Mouse (Mus musculus): ENCODE results near the gene Pum1. TPM values are rescaled to one million over a fixed set of nuclear protein-coding genes. Genes with fewer than 3 reads are reported as not detected.
A peak's percentile ranks its signal among the peaks of the same experiment; 100 is the strongest.

Gene Pum1
- polyA plus RNA-seq, 1 experiment from 2014 or later = 59.3 TPM

DNA sequence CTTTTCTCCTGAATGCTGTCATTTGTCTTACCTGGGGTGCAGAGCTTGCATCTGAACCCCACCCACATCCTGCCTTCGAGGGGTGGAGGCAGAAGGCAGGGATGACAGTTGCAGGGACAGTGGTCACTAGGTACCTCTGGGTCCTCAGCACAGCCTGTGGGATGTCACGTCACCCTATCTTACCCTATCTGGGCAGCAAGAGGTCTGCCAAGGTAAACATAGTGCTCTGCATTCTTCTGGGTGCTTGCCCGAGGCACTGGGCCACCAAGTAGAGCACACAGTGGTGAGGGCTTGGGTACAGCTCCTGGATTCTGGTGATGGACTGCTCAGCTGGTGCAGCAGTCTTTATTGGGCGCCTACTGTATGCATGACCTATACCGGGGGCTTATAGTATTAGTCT, 136.5 kb downstream of the Pum1 start:
- Histone ChIP-seq H3K4me2 (ENCODE audit: low read length) (no peak overlapping the region), H3K4me1 (ENCODE audit: control insufficient read depth in 2 of 2, insufficient read depth in 2 of 2, low read length in 2 of 2) (peaks cover 53 to 58% of the 10 kb centered on the region in 2 experiments), H3K36me3 (ENCODE audit: control insufficient read depth, insufficient read depth, low read length) (no peaks in the 10 kb centered on the region), H3K27me3 (ENCODE audit: control insufficient read depth, insufficient read depth, low read length) (no peaks in the 10 kb centered on the region), H3K9ac (ENCODE audit: low read length) (no peak overlapping the region), H3K4me3 (ENCODE audit: control insufficient read depth in 1 of 2, insufficient read depth in 1 of 2, low read depth in 1 of 2, low read length in 2 of 2) (no peak overlapping the region), H3K9me3 (ENCODE audit: control insufficient read depth, low read length) (no peaks in the 10 kb centered on the region), H3K27ac (replicated peaks in 1 of 2; ENCODE audit: control insufficient read depth in 1 of 2, insufficient read depth in 1 of 2, low read depth in 2 of 2, low read length in 2 of 2) (no peak overlapping the region)
- 56% methylated on average over 5 of the region's 5 CpGs for WGBS
- ATAC-seq (ENCODE audit: insufficient number of reproducible peaks, insufficient read depth, low FRiP score, low read depth) = no peak

DNA sequence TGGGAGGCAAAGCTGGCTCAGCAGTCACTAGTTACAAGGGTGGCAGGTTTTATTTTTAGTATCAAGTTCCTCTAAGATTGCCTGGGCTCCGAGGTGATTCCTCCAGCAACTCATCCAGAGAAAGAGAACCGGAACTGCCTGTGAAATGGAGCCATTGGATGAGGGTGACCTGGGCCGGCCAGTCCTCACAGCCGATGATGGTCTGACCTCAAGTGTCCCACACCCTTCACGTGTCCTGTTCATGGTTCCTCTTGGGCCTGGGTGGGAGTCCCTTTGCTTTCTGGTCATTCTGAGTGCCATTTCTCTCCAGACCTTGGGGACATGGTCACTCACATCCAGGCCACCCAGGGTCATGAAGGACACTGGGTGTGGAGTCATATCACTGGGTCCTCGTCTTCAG, 137.0 kb downstream of the Pum1 start:
- Histone ChIP-seq H3K9ac (ENCODE audit: low read length) (no peak overlapping the region), H3K4me1 (ENCODE audit: control insufficient read depth in 2 of 2, insufficient read depth in 2 of 2, low read length in 2 of 2) (peaks cover 55 to 60% of the 10 kb centered on the region in 2 experiments), H3K36me3 (ENCODE audit: control insufficient read depth, insufficient read depth, low read length) (no peaks in the 10 kb centered on the region), H3K4me3 (ENCODE audit: control insufficient read depth in 1 of 2, insufficient read depth in 1 of 2, low read depth in 1 of 2, low read length in 2 of 2) (no peak overlapping the region), H3K27me3 (ENCODE audit: control insufficient read depth, insufficient read depth, low read length) (no peaks in the 10 kb centered on the region), H3K27ac (replicated peaks in 1 of 2; ENCODE audit: control insufficient read depth in 1 of 2, insufficient read depth in 1 of 2, low read depth in 2 of 2, low read length in 2 of 2) (no peak overlapping the region), H3K4me2 (ENCODE audit: low read length) (no peak overlapping the region), H3K9me3 (ENCODE audit: control insufficient read depth, low read length) (no peaks in the 10 kb centered on the region)
- WGBS = 70% methylated on average over 6 of the region's 6 CpGs
- no peak for ATAC-seq (ENCODE audit: insufficient number of reproducible peaks, insufficient read depth, low FRiP score, low read depth)

DNA sequence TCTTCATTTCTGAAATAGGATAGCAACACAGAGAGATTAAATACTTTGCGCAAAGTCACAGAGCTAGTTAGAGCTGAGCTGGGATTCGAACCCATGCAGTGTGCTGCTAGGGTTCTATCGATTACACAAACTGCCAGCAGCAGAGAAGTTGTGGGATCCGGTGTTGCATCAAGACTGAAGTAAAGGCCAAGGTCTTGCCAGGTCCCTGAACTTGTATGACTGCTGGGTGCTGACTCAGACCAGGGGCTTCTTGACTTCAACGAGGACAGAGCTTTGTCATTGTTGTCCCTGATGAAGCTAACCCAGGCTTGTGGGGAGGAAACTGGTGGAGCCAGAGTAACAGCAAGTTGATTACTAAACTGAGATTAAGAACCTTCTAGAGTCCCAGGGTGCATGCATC, 138.1 kb downstream of the Pum1 start:
- Histone ChIP-seq H3K4me1 (ENCODE audit: control insufficient read depth in 2 of 2, insufficient read depth in 2 of 2, low read length in 2 of 2) (peaks cover 55 to 65% of the 10 kb centered on the region in 2 experiments), H3K27me3 (ENCODE audit: control insufficient read depth, insufficient read depth, low read length) (no peaks in the 10 kb centered on the region), H3K9ac (ENCODE audit: low read length) (no peak overlapping the region), H3K4me3 (ENCODE audit: control insufficient read depth in 1 of 2, insufficient read depth in 1 of 2, low read depth in 1 of 2, low read length in 2 of 2) (no peak overlapping the region), H3K36me3 (ENCODE audit: control insufficient read depth, insufficient read depth, low read length) (0 out of 2 replicates have a peak, but pooled peaks cover 3% of the 10 kb centered on the region), H3K27ac (replicated peaks in 1 of 2; ENCODE audit: control insufficient read depth in 1 of 2, insufficient read depth in 1 of 2, low read depth in 2 of 2, low read length in 2 of 2) (peak overlapping the region in 1 of 2 experiments; percentile 63; a peak in 1 of 4 replicates), H3K9me3 (ENCODE audit: control insufficient read depth, low read length) (no peaks in the 10 kb centered on the region), H3K4me2 (ENCODE audit: low read length) (no peak overlapping the region)
- ATAC-seq (ENCODE audit: insufficient number of reproducible peaks, insufficient read depth, low FRiP score, low read depth) = no peak
- WGBS = 86% methylated on average over 5 of the region's 5 CpGs

DNA sequence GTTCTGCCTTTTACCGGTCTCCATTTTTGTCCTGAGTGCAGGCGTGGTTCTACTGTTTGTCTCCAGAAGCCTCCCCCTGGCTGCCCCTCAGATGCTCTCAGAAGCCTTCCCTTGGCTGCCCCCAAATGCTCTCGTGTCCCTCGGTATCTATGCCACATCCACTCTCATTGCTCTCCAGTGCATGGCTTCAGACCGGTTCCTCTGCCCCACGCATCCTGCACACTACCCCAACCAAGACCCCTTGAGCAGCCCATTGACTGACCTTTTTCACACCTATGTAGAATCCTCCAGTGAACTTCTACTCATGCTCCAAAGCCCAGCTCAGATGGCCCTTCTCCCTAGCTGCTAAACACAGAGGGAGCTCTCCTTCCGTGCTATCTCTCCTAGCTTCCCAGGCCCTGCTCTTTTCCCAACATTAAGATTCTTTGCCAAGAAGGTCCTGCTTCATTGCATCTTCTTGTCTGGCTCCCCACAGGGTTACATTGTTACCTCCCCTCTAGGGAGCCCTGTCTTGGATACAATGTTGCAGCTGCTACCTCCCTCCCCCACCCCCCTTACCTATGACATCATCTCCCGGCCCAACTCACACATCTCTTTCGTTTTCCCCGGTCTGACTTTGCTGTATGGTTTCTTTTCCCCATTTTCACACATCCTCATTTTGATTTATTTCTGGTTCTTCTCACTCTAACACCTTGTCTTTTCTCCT, 138.7 kb downstream of the Pum1 start:
- Histone ChIP-seq H3K4me1 (ENCODE audit: control insufficient read depth in 2 of 2, insufficient read depth in 2 of 2, low read length in 2 of 2) (peaks cover 54 to 62% of the 10 kb centered on the region in 2 experiments), H3K27me3 (ENCODE audit: control insufficient read depth, insufficient read depth, low read length) (no peaks in the 10 kb centered on the region), H3K9ac (ENCODE audit: low read length) (no peak overlapping the region), H3K4me2 (ENCODE audit: low read length) (peak overlapping the region; percentile 30; the same call in 1 of the 2 replicates), H3K4me3 (ENCODE audit: control insufficient read depth in 1 of 2, insufficient read depth in 1 of 2, low read depth in 1 of 2, low read length in 2 of 2) (no peak overlapping the region), H3K27ac (replicated peaks in 1 of 2; ENCODE audit: control insufficient read depth in 1 of 2, insufficient read depth in 1 of 2, low read depth in 2 of 2, low read length in 2 of 2) (peak overlapping the region in 1 of 2 experiments; percentile 63; a peak in 3 of 4 replicates), H3K9me3 (ENCODE audit: control insufficient read depth, low read length) (no peaks in the 10 kb centered on the region), H3K36me3 (ENCODE audit: control insufficient read depth, insufficient read depth, low read length) (0 out of 2 replicates have a peak, but pooled peaks cover 3% of the 10 kb centered on the region)
- no peak for ATAC-seq (ENCODE audit: insufficient number of reproducible peaks, insufficient read depth, low FRiP score, low read depth)
- 60% methylated on average over 10 of the region's 10 CpGs for WGBS

DNA sequence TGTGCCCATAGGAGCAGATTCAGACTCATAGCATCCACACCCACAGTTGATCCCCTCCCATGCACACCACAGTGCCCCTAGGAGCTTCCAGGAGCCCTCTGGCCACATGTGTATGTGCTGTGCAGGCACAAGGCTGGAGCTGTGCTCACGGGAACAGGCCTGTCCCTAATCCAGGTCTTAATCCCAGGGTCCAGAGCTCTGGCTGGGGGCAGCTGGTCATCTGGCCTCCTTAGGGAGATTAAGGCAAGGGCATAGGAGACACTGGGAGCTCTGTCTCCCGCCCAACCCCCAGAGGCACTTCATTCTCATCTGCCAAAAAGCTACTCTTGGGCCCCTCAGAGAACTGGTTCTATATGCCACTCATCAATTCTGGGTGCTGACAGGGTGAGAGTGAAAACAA, 140.5 kb downstream of the Pum1 start:
- H3K9me3 ChIP-seq (ENCODE audit: control insufficient read depth, low read length) = no peaks in the 10 kb centered on the region
- no peak overlapping the region for H3K9ac ChIP-seq (ENCODE audit: low read length)
- ATAC-seq (ENCODE audit: insufficient number of reproducible peaks, insufficient read depth, low FRiP score, low read depth) = no peak
- H3K4me2 ChIP-seq (ENCODE audit: low read length) = no peak overlapping the region
- 53% methylated on average over 2 of the region's 2 CpGs for WGBS
- H3K27ac ChIP-seq (replicated peaks in 1 of 2; ENCODE audit: control insufficient read depth in 1 of 2, insufficient read depth in 1 of 2, low read depth in 2 of 2, low read length in 2 of 2) = no peak overlapping the region
- peaks cover 43 to 46% of the 10 kb centered on the region in 2 experiments for H3K4me1 ChIP-seq (ENCODE audit: control insufficient read depth in 2 of 2, insufficient read depth in 2 of 2, low read length in 2 of 2)
- no peak overlapping the region for H3K4me3 ChIP-seq (ENCODE audit: control insufficient read depth in 1 of 2, insufficient read depth in 1 of 2, low read depth in 1 of 2, low read length in 2 of 2)
- 0 out of 2 replicates have a peak, but pooled peaks cover 3% of the 10 kb centered on the region for H3K36me3 ChIP-seq (ENCODE audit: control insufficient read depth, insufficient read depth, low read length)
- H3K27me3 ChIP-seq (ENCODE audit: control insufficient read depth, insufficient read depth, low read length) = no peaks in the 10 kb centered on the region

DNA sequence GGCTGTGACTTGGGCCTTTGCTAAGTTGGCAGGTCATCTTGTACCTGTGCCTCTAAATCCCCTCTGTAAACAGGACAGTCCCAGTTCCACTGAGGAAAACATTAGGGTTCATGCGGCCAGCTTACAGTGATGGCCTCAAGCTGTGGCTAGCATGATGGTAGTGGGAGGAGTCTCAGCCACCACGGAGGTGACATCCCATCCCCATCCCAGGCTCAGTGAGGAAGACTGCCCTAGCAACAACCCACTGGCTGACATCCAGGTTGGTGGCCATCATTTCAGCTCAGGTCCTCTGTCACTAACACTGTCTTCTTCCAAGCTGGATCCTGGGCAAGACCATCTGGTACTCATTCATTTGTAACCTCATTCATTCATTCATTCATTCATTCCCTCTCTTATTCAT, 141.2 kb downstream of the Pum1 start:
- 0 out of 2 replicates have a peak, but pooled peaks cover 3% of the 10 kb centered on the region for H3K36me3 ChIP-seq (ENCODE audit: control insufficient read depth, insufficient read depth, low read length)
- H3K9me3 ChIP-seq (ENCODE audit: control insufficient read depth, low read length) = no peaks in the 10 kb centered on the region
- H3K4me2 ChIP-seq (ENCODE audit: low read length) = no peak overlapping the region
- WGBS = 64% methylated on average over 2 of the region's 2 CpGs
- no peak overlapping the region for H3K9ac ChIP-seq (ENCODE audit: low read length)
- no peak overlapping the region for H3K4me3 ChIP-seq (ENCODE audit: control insufficient read depth in 1 of 2, insufficient read depth in 1 of 2, low read depth in 1 of 2, low read length in 2 of 2)
- H3K4me1 ChIP-seq (ENCODE audit: control insufficient read depth in 2 of 2, insufficient read depth in 2 of 2, low read length in 2 of 2) = peaks cover 41% of the 10 kb centered on the region in 2 experiments
- H3K27ac ChIP-seq (replicated peaks in 1 of 2; ENCODE audit: control insufficient read depth in 1 of 2, insufficient read depth in 1 of 2, low read depth in 2 of 2, low read length in 2 of 2) = peak overlapping the region in 1 of 2 experiments; percentile 30; a peak in 1 of 4 replicates
- no peaks in the 10 kb centered on the region for H3K27me3 ChIP-seq (ENCODE audit: control insufficient read depth, insufficient read depth, low read length)
- ATAC-seq (ENCODE audit: insufficient number of reproducible peaks, insufficient read depth, low FRiP score, low read depth) = no peak

DNA sequence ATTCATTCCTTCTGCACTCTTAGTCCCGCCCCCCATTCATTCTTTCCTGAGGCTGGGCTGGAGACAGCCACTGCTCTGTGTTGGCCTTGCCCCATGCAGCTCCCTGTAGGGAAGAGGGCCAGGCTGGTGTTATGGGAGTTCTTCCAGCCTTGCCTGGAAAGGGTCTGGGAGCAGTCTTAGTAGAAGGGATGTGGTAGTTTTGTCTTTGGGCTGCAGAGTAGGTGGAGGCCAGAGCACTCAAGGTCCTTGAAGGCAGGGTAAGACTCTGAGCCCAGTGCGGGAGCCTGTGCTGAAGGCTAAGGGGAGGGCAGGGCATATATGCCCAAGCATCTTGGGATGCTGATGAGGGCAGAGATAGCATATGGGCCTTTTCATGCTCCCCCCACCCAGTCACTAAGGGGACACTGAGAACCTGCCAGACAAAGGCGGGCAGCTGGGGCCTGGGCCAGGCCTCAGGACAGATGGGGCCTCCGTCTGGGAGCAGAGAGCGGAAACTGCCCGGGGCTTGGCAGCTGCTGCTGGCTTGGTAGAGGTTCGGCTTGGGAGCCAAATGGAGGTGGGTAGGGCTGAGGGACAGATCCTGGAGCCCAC, 141.7 kb downstream of the Pum1 start:
- Histone ChIP-seq H3K4me2 (ENCODE audit: low read length) (no peak overlapping the region), H3K27ac (replicated peaks in 1 of 2; ENCODE audit: control insufficient read depth in 1 of 2, insufficient read depth in 1 of 2, low read depth in 2 of 2, low read length in 2 of 2) (peak overlapping the region; percentile 3 to 30; a peak in 2 of 4 replicates), H3K27me3 (ENCODE audit: control insufficient read depth, insufficient read depth, low read length) (no peaks in the 10 kb centered on the region), H3K4me1 (ENCODE audit: control insufficient read depth in 2 of 2, insufficient read depth in 2 of 2, low read length in 2 of 2) (peaks cover 37 to 38% of the 10 kb centered on the region in 2 experiments), H3K36me3 (ENCODE audit: control insufficient read depth, insufficient read depth, low read length) (0 out of 2 replicates have a peak, but pooled peaks cover 3% of the 10 kb centered on the region), H3K4me3 (ENCODE audit: control insufficient read depth in 1 of 2, insufficient read depth in 1 of 2, low read depth in 1 of 2, low read length in 2 of 2) (no peak overlapping the region), H3K9me3 (ENCODE audit: control insufficient read depth, low read length) (no peaks in the 10 kb centered on the region), H3K9ac (ENCODE audit: low read length) (no peak overlapping the region)
- ATAC-seq (ENCODE audit: insufficient number of reproducible peaks, insufficient read depth, low FRiP score, low read depth) = no peak
- 59% methylated on average over 7 of the region's 7 CpGs for WGBS
